Mouse (Mus musculus) lung, postnatal 0 days (tissue): ENCODE measurements around the gene Clip2. TPM values are rescaled to one million over a fixed set of nuclear protein-coding genes. Genes with fewer than 3 reads are reported as not detected.
A peak's percentile ranks its signal among the peaks of the same experiment; 100 is the strongest.

Source experiments
- ATAC-seq: fragments of 200-750 bp; cut with Nextera tagmentation; 2 replicates; pipeline ENCODE4 v1.8.0; 2017; ENCODE audit warnings: moderate library complexity
- DNase-seq: peaks from one replicate; pipeline ENCODE4 v3.0.0-alpha.2; 2016; ENCODE audit warnings: low spot score
- H3K27ac ChIP-seq: fragments of 300-500 bp; sonication (generic); 2 replicates; pipeline ENCODE4 v1.5.1; 2014; ENCODE audit warnings: antibody characterized with exemption, mild to moderate bottlenecking, low read length, mixed read lengths
- H3K27me3 ChIP-seq: fragments of 300-500 bp; sonication (generic); replicated peaks from 2 replicates; pipeline ENCODE4 v1.6.1; 2014; ENCODE audit warnings: low read length, mixed read lengths; ENCODE audit not compliant: insufficient read depth
- H3K36me3 ChIP-seq: fragments of 300-500 bp; sonication (generic); 2 replicates; pipeline ENCODE4 v1.6.1; 2014; ENCODE audit warnings: low read length, mixed read lengths; ENCODE audit not compliant: insufficient read depth
- H3K4me1 ChIP-seq: fragments of 300-500 bp; sonication (generic); 2 replicates; pipeline ENCODE4 v1.6.1; 2014; ENCODE audit warnings: antibody characterized with exemption, low read depth, low read length, mixed read lengths; ENCODE audit not compliant: insufficient read depth
- H3K4me2 ChIP-seq: fragments of 300-500 bp; sonication (generic); replicated peaks from 2 replicates; pipeline ENCODE4 v1.6.1; 2014; ENCODE audit warnings: low read depth, mild to moderate bottlenecking, low read length, moderate library complexity, mixed read lengths
- H3K4me3 ChIP-seq: fragments of 300-500 bp; sonication (generic); 2 replicates; pipeline ENCODE4 v1.5.1; 2014; ENCODE audit warnings: low read depth, low read length
- H3K9ac ChIP-seq: fragments of 300-500 bp; sonication (generic); replicated peaks from 2 replicates; pipeline ENCODE4 v1.6.1; 2014; ENCODE audit warnings: low read depth, mild to moderate bottlenecking
- H3K9me3 ChIP-seq: fragments of 300-500 bp; sonication (generic); 2 replicates; pipeline ENCODE4 v1.6.1; 2016; ENCODE audit warnings: low read length, mixed read lengths
- CTCF ChIP-seq: IDR thresholded peaks from 2 replicates; pipeline ENCODE4 v1.5.1; 2016; ENCODE audit warnings: antibody characterized with exemption, mild to moderate bottlenecking
- EP300 ChIP-seq: IDR thresholded peaks from 2 replicates; pipeline ENCODE4 v1.6.1; 2016; ENCODE audit warnings: antibody characterized with exemption, mild to moderate bottlenecking, control low read depth
- WGBS: fragments of 180-500 bp; shearing (Covaris S2); extraction: QIAGEN DNeasy Blood & Tissue Kit; methylation state at CpG from one replicate; pipeline ENCODE4 v1.1.7; 2014; 5-methylcytosine and 5-hydroxymethylcytosine counted together
- polyA plus RNA-seq: library from polyadenylated mRNA; unstranded; fragments of >200 nt; fragmentation: Nextera tagmentation; extraction: Ambion mirVana; gene quantifications from 2 replicates; pipeline ENCODE4 v1.2.1, GENCODE M21; 2015

Clip2 gene
- polyA plus RNA-seq, 1 experiment from 2014 or later: 3.0 TPM

GRCm38 (mm10) chr5:134508965-134509364, 43.3 kb downstream of the Clip2 start:
- no peaks in the 10 kb centered on the region for H3K36me3 ChIP-seq

GRCm38 (mm10) chr5:134507859-134508399, 44.3 kb downstream of the Clip2 start:
- Histone ChIP-seq H3K27ac (no peak overlapping the region), H3K4me1 (no peaks in the 10 kb centered on the region), H3K27me3 (no peaks in the 10 kb centered on the region), H3K36me3 (peaks cover 4% of the 10 kb centered on the region; the same call in 1 of the 2 replicates), H3K9ac (no peak overlapping the region), H3K4me2 (no peak overlapping the region), H3K4me3 (no peak overlapping the region), H3K9me3 (no peaks in the 10 kb centered on the region)
- 75% methylated on average over 5 of the region's 5 CpGs for WGBS
- TF ChIP-seq CTCF (no peak), EP300 (no peak)
- ATAC-seq (no peak), DNase-seq (no peak)

More at GRCm38 (mm10) chr5:134508965-134509364, 43.3 kb downstream of the Clip2 start:
- DNase-seq (no peak), ATAC-seq (no peak)
- Histone ChIP-seq H3K27me3 (no peaks in the 10 kb centered on the region), H3K4me1 (no peaks in the 10 kb centered on the region), H3K9me3 (no peaks in the 10 kb centered on the region), H3K4me2 (no peak overlapping the region), H3K9ac (no peak overlapping the region), H3K4me3 (no peak overlapping the region), H3K27ac (no peak overlapping the region)
- TF ChIP-seq CTCF: no peak
- no peak for TF ChIP-seq EP300
- 78% methylated on average over 5 of the region's 5 CpGs for WGBS

- peaks cover 10% of the 10 kb centered on the region; the same call in 1 of the 2 replicates for H3K36me3 ChIP-seq
- no peak overlapping the region for H3K27ac ChIP-seq
- DNase-seq: peak; percentile 85
- peak; percentile 87 for TF ChIP-seq CTCF
- no peak for TF ChIP-seq EP300
- H3K4me1 ChIP-seq: no peaks in the 10 kb centered on the region
- H3K9ac ChIP-seq: no peak overlapping the region
- H3K4me3 ChIP-seq: no peak overlapping the region
- ATAC-seq: peak; percentile 66
- 15% methylated on average over 10 of the region's 10 CpGs for WGBS
- H3K4me2 ChIP-seq: no peak overlapping the region
- no peaks in the 10 kb centered on the region for H3K27me3 ChIP-seq
- no peaks in the 10 kb centered on the region for H3K9me3 ChIP-seq
Observed at GRCm38 (mm10) chr5:134507307-134507706, 44.9 kb downstream of the Clip2 start.

DNA sequence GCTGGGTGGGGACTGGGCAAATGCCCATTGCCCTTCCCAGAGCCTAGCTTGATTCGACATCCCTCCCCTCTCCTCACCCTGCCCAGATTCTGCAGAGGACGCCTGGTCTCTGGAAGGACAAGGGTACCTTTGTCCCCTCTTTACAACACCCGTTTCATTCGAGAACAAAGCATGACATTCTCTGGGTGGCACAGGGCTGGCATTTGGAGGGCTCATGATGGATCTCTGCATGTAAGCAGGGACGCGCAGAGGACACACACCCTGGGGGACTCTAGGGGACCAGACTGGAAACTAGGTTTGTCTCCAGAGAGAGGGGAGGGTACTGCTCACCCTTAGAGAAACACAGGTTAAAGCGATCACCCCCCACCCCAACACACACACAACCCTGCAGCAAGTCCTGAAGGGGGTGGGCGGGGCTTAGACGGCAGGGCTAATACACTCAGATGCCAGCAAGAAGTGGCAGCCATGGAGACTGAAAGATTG, 46.4 kb downstream of the Clip2 start:
- Histone ChIP-seq H3K9me3 (no peaks in the 10 kb centered on the region), H3K4me3 (no peak overlapping the region), H3K4me2 (no peak overlapping the region), H3K4me1 (no peaks in the 10 kb centered on the region), H3K36me3 (peaks cover 17% of the 10 kb centered on the region; the same call in 1 of the 2 replicates), H3K9ac (no peak overlapping the region), H3K27ac (no peak overlapping the region), H3K27me3 (no peaks in the 10 kb centered on the region)
- no peak for TF ChIP-seq CTCF
- TF ChIP-seq EP300: no peak
- no peak for DNase-seq
- ATAC-seq: no peak
- 62% methylated on average over 9 of the region's 9 CpGs for WGBS

DNA sequence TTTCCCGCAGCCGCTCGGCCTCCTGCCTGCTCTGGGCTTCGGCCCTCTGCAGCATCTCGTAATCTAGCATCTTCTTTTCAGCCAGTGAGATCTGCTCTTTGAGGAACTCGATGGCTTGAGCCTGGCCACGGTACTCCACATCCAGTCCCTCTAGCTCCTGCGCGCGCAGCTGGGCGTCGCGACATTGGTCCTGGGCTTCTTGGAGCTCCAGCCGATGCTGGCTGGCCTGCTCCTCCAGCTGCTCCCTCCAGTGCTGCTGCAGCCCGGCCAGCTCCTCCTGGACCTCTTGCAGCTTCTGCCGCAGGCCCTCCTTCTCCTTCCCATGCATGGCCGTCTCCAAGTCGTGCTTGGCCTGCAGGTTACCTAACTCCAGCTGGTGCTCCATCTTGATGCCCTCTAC, 49.6 kb downstream of the Clip2 start:
- 92% methylated on average over 18 of the region's 18 CpGs for WGBS
- H3K4me2 ChIP-seq: no peak overlapping the region
- H3K27ac ChIP-seq: no peak overlapping the region
- H3K4me3 ChIP-seq: no peak overlapping the region
- H3K9me3 ChIP-seq: no peaks in the 10 kb centered on the region
- DNase-seq (no peak), ATAC-seq (no peak)
- H3K36me3 ChIP-seq: peaks cover 17% of the 10 kb centered on the region; the same call in 1 of the 2 replicates
- no peaks in the 10 kb centered on the region for H3K4me1 ChIP-seq
- TF ChIP-seq CTCF: no peak
- no peak for TF ChIP-seq EP300
- no peaks in the 10 kb centered on the region for H3K27me3 ChIP-seq
- H3K9ac ChIP-seq: no peak overlapping the region

DNA sequence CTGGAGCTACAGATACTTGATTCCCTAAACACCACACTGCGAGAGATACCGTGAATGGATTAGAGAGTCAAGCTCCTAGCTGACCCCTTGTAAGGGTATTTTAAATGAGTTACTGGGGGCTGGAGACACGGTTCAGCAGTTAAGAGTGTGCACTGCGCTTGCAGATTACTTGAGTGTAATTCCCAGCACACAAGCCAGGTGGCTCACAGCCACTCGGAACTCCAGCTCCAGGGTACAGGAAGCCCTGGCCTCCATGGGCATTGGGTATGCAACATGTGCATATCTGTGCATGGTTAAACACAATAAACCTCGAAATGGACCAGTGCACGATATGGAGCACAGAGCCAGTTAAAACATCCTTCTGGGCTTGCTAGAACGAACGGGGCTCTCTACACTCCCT, 50.8 kb downstream of the Clip2 start:
- Histone ChIP-seq H3K9me3 (no peaks in the 10 kb centered on the region), H3K4me3 (no peak overlapping the region), H3K27ac (no peak overlapping the region), H3K36me3 (peaks cover 17% of the 10 kb centered on the region; the same call in 1 of the 2 replicates), H3K27me3 (no peaks in the 10 kb centered on the region), H3K9ac (no peak overlapping the region), H3K4me1 (no peaks in the 10 kb centered on the region), H3K4me2 (no peak overlapping the region)
- WGBS: 88% methylated on average over 9 of the region's 9 CpGs
- DNase-seq (no peak), ATAC-seq (no peak; the same call in 1 of the 2 replicates)
- TF ChIP-seq EP300 (no peak), CTCF (peak; percentile 54)
